Mouse (Mus musculus) liver, postnatal 0 days (tissue): ENCODE results near the gene Bhlha15.

Source experiments
- CTCF ChIP-seq: sonication (generic); IDR thresholded peaks from 2 replicates; pipeline ENCODE4 v1.5.1; 2016; ENCODE audit warnings: antibody characterized with exemption, low read depth
- EP300 ChIP-seq: IDR thresholded peaks from 2 replicates; pipeline ENCODE4 v1.6.1; 2016; ENCODE audit warnings: antibody characterized with exemption, low read depth, mild to moderate bottlenecking

GRCm38 (mm10) chr5:144189327-144189726 is 759 bp upstream of the Bhlha15 start:
- TF ChIP-seq CTCF = no peak
- TF ChIP-seq EP300 = no peak
